Mouse (Mus musculus) urinary bladder, postnatal 4 days (tissue): ENCODE measurements around the gene Ubxn4.
"Not testable (repeated sequence)": the region's sequence is repeated elsewhere in the genome, so short reads cannot be mapped to it uniquely, and the experiment has no call there.

Experiments
- DNase-seq, 2 experiments: peaks; one replicate each; pipeline ENCODE4 v3.0.0; 2021 to 2022; ENCODE audit warnings: low spot score in 2 of 2

Gene Ubxn4

GRCm38 (mm10) chr1:128309043-128309442, 65.3 kb downstream of the Ubxn4 start:
- no peak for DNase-seq

GRCm38 (mm10) chr1:128314665-128315064, 70.9 kb downstream of the Ubxn4 start:
- DNase-seq, result no peak

GRCm38 (mm10) chr1:128319266-128319665, 75.5 kb downstream of the Ubxn4 start:
- not testable (repeated sequence) for DNase-seq

GRCm38 (mm10) chr1:128323026-128323643, 79.4 kb downstream of the Ubxn4 start:
- DNase-seq, result no peak

GRCm38 (mm10) chr1:128324776-128325175, 81.0 kb downstream of the Ubxn4 start:
- no peak for DNase-seq

- no peak for DNase-seq
These were observed 83.4 kb downstream of the Ubxn4 start for GRCm38 (mm10) chr1:128327165-128327564.

GRCm38 (mm10) chr1:128328218-128328617, 84.5 kb downstream of the Ubxn4 start, which contains the start of gene Lct:
Gene Lct (minus strand): TSS chr1:128328318.
- no peak for DNase-seq
